Mouse (Mus musculus) 416B (cell line): ENCODE data around the gene Psors1c2.
"Not testable (repeated sequence)": the region's sequence is repeated elsewhere in the genome, so short reads cannot be mapped to it uniquely, and the experiment has no call there.

Experiments
- DNase-seq: peaks from one replicate; pipeline ENCODE4 v3.0.0; 2011; ENCODE audit warnings: low read depth

Psors1c2 gene

DNA sequence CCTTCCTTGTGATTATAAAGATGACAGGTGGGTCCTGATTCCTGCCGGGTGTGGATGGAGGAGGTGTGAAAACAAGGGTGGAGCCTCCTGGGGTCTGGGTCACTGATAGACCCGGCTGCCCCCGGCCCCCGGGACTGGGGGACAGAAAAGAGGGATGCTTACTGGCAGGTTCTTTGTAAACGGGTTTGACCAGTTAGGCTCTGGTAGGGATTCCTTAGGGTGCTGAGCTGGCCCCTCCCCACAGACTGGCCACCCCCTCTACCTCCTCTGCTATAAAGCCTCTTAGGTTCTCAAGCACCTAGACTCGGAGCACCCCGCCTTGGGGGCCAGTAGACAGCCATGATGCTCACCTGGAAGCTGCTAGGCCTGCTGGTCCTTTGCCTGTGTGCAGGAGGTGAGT lies at the start of gene Psors1c2:
Gene Psors1c2 (plus strand): TSS at position 301 of the 400 bp plus-strand sequence.
- no peak for DNase-seq

DNA sequence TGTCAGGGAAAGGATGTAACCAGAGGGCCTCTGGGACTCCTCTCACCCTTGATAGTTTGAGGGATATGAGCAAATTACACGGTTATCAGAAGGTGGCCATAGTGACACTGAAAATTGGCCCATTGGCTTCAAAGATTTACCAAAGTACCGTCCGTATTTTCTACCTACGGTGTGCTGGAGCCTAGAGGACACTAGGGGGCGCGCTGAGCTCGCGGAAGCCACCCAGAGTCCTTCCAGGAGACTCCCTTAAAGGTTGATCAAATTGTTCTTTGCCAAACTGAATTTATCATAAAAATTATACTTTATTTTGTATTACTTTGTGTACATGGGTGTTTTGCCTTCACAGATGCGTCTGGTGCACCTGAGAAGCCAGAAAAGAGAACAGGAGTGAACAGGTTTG lies 48.9 kb upstream of the Psors1c2 start:
- peak; percentile 71 for DNase-seq

DNA sequence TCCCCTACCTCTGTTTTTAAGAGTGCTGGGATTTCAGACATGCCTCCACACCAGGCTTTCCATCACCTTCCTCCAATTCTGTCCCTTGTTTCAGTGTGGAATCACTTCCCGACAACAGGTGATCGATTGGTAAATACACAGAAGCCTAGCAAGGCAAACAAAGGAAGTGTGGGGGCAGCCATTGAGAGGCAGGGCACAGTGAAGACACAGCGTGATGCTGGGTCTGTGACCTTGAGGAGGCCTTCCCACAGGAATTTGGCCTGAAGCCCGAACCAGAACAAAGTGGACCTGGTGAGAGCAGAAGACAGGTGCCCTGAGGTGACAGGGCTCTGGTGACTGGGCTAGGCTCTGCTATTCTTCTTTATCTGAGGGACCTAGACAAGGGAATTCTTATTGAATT lies 47.3 kb upstream of the Psors1c2 start:
- no peak for DNase-seq

DNA sequence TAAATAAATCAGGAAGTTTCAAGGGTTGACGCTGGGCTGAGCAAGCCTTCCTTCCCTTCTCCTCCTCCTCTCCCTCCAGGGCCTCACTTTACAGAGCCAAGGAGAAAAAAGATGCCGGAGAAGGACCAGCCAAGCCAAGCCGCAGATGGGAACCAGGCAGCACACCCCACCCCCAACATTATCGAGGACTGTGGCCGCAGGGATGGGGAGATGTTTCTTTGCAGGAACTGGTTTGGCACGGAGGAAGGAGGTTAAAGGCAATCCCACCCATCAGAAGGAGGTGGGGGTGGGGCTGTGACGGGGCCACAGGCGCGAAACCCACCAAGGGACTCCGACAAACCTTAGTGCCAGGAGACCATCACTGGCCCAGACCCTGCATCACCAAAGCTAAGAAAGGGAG lies 46.3 kb upstream of the Psors1c2 start:
- DNase-seq = no peak

- no peak for DNase-seq
Observed at GRCm38 (mm10) chr17:35488041-35488440, 45.0 kb upstream of the Psors1c2 start.

DNA sequence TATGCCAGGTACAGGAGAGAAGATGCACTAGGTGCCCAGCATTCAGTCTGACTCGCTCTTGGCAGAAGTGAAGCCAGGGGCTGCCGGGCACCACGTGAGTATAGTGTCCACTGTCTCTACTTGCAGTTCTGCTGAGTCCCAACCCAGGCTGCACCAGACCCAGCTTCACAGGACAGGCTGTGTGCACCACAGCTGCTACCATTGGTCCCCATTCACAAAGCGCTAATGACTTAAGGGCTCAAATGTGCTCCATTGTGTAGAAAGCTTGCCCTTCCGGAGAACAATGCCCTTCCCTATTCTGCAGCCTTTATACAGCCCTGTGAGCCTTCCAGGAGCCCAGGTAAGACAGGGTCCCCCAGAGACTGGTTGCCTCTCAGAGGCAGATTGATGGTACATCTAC lies 42.7 kb upstream of the Psors1c2 start:
- no peak for DNase-seq

DNA sequence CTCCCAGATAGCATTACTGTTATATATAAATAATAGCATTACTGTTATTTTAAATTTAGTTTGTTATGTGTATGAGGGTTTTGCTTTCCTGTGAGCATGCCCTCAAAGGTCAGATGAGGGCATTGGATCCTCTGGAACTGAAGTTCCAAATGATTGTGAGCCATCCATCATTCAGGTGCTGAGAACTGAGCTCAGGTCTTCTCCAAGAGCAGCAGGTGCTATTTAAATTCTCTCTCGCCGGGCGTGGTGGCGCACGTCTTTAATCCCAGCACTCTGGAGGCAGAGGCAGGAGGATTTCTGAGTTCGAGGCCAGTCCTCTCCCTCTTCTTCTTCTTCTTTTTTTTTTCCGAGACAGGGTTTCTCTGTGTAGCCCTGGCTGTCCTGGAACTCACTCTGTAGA lies 35.9 kb upstream of the Psors1c2 start:
- no peak for DNase-seq

- no peak for DNase-seq
Observed at GRCm38 (mm10) chr17:35502226-35502625, 30.8 kb upstream of the Psors1c2 start.

DNA sequence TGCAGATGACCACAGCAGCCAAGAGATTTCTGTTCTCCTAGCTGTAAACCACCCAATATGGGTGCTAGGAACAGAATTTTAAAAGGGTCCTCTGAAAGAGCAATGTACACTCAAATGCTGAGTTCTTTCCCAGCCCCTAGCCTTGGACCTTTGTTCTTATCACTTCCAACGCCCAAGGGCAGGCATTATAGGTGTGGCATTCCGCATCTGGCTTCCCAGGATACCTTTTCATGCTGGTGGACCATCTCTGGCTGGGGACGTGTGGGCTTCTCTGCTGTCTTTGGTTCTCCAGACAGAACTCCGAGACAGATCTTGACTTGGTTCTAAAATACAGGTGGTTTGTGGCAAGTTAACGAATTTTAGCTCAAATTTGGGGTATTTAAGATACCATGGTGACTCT lies 30.2 kb upstream of the Psors1c2 start:
- DNase-seq = no peak

DNA sequence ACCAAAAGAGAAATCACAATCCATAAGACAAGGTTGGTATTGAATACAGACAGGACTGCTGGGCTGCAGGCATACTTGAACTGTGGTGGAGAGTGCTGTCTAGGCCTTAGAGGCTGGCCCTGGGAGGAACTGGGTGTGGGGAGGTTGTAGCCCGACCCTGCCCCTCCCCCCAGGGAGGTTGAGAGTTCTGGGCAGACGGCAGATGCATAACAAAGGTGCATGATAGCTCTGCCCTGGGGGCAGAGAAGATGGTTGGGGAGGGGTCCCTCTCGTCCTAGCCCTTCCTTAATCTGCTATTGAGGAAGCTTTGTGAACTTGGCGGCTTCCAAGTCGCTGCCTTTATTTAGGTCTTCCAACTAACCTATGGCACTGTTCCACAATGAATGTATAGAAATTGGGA lies 29.2 kb upstream of the Psors1c2 start:
- no peak for DNase-seq

- no peak for DNase-seq
Observed at GRCm38 (mm10) chr17:35504628-35505481, 28.1 kb upstream of the Psors1c2 start.

DNA sequence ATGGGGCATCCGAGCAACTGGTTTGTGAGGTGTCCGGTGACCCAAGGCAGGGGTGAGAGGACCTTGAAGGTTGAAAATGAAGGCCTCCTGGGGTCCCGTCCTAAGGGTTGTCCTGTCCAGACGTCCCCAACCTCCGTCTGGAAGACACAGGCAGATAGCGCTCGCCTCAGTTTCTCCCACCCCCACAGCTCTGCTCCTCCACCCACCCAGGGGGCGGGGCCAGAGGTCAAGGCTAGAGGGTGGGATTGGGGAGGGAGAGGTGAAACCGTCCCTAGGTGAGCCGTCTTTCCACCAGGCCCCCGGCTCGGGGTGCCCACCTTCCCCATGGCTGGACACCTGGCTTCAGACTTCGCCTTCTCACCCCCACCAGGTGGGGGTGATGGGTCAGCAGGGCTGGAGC lies 27.2 kb upstream of the Psors1c2 start, which contains the start of gene Pou5f1:
Gene Pou5f1 (plus strand): TSS at position 243 of the 400 bp plus-strand sequence.
- DNase-seq = no peak

DNA sequence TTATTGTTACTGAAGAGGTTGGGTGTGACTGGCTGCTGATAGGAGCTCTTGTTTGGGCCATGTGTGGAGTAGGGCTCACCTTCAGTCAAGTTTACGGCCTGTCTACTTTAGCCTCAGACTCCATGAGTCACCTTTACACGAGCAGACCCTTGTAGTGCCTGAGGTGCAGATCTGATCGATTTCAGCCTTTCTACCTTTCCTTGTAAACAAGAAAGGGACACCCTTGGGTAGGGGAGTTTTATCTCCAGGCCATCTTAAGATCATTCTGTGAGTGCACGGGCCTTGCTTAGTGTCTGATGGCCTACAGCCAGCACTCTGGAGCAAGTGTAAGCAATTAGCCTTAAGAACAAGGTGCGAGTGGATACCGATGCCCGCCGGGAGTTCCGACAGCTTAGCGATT lies 26.1 kb upstream of the Psors1c2 start:
- no peak for DNase-seq

DNA sequence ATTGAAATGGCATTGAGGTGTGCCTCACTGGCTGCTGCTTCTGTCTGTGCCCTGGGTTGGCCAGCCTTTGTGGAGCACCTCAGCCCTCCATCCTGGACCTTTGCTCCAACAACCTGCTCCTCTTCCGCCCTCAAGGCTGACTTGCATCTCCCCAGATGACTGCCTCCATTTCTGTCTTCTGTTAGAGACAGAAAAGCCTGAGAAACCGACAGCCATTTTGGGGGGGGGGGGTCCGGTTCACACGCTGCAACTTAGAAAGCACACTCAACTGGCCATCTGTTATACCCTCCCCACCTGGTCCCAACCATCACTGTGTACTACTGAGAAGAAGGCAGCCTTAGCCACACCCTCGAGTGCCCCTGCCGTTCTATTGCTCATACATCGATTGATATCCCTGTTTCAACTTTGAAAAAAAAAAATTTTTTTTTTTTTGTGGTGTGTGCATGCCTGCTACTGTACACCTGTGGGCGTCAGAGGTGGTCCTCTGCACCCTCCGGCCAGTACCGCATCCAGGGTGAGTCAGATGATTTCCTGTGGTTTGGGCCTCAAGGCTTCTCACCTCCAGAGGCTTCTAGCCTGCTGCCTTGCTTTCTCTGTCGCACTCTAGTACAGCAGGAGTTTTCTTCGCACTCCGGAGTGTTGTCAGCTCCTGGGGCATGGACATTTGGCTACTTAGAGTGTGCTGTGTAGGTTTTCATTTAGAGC lies 25.3 kb upstream of the Psors1c2 start:
- peak; percentile 34 for DNase-seq

DNA sequence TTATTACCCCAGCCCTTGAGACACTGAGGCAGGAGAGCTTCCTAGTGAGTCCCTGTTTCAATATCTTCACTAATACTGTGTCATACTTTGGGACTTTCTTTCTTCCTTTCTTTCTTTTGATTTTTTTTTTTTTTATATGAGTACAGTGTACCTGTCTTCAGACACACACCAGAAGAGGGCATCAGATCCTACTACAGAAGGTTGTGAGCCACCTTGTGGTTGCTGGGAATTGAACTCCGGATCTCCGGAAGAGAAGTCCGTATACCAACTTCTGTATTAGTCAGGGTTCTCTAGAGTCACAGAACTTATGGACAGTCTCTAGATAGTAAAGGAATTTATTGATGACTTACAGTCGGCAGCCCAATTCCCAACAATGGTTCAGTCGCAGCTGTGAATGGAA lies 24.7 kb upstream of the Psors1c2 start:
- DNase-seq = not testable (repeated sequence)

DNA sequence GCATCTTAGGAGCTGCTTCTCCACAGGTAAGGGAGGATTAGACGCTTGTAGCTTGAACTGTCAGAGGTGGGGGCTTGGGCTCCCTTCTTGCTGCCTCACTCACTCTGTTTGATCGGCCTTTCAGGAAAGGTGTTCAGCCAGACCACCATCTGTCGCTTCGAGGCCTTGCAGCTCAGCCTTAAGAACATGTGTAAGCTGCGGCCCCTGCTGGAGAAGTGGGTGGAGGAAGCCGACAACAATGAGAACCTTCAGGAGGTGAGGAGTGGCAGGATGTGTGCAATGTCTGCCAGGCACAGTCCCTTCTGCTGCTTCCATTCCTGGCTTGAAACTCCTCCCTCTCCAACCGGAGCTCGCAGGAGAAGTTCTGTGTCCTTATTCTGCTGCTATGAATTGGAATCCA lies 23.7 kb upstream of the Psors1c2 start:
- peak; percentile 62 for DNase-seq

DNA sequence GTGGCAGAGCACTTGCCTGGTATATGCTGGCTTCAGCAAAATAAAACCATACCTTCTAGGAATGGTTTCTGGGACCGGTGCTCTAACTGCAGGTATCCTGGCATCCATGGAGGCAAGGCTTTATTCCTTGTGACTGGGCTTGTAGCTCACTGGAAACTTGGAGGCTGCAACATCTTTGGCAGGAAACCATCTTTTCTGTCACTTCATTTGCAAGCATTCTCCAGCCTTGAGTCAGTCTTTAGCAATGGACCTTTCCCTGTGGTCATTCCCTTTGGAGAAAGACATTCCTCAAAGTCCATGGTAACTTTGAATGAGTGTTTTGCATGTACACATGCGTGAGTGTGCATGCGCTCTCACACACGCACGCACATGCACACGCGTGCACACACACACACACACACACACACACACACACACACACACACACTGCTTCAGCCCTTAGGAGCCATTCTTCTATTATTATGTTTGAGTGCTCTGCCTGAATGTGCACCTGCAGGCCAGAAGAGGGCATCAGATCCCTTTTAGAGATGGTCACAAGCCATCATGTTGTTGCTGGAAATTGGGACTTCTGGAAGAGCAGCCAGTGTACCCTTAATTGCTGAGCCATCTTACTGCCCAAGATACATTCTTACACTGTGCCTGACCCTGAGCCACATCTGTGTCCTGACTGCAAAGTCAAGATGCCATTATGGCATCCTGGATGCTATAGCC lies 19.9 kb upstream of the Psors1c2 start:
- DNase-seq = peak; percentile 56

DNA sequence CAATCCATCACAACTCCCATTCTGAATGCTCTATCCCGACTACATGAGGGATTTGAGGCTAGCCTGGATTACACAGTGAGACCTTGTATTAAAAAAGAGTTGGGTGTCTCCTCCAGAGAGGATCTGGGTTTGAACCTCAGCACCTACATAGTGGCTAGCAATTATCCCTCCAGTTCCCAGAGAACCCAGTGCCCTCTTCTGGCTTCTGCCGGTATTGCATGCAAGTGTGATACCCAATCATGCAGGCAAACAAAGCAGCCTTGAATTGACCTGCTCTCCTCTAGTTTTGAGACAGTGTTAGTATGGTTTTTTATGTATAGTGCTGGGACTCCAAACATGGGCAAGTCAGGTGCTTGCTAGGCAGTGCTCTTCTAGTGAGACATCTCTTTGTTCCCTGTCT lies 19.1 kb upstream of the Psors1c2 start:
- DNase-seq = peak; percentile 70

GRCm38 (mm10) chr17:35514756-35515155 lies 18.2 kb upstream of the Psors1c2 start:
- DNase-seq = no peak

GRCm38 (mm10) chr17:35515911-35516640 lies 16.9 kb upstream of the Psors1c2 start:
- DNase-seq = peak; percentile 58

DNA sequence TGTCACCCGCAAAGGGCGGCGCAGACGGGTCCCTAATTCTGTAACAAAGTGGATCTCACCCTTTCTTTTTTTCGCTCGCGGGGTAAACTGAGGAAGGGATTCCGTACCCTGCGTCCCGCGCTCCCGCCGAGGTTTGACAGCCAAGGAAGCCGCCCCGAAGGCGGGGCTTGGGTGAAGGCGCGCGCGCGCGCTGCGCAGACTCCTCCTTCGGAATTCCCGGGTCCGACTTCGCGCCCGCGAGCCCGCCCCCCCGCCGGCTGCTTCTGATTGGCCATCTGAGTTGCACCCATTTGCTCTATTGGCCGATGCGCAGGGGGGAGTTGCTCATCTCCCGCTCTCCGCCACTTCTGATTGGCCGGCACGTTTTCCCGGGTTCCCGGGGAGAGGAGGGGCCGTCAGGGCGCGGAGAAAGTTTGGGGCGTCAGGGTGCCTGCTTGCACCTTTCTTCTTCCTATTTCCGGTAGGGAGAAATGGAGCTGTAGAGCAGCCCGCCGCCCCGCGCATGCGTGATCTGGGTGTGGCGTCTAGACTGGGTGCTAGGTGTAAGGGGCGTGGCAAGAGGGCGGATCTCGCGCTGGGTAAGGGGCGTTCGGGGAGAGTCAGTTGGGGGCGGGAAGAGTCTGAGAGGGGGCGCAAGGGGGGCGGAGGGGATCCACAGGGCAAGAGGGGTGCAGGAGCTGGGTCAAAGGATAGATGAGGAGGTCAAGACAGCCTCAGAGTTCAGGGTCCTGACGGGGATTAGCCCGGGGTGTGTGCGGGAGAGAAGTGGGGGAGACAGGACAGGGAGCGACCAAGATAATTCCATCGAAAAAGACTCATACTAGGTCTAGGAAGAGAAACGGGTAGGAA lies 16.1 kb upstream of the Psors1c2 start, which contains the start of the genes Tcf19 and Cchcr1:
Gene Tcf19 (minus strand): TSS at position 173 of the 849 bp plus-strand sequence.
Gene Cchcr1 (plus strand): TSS at position 449 of the 849 bp plus-strand sequence.
- peak; percentile 99 for DNase-seq
